Mouse (Mus musculus) embryonic facial prominence, embryonic 14.5 days (tissue): ENCODE measurements at regions not wholly inside any gene's neighbourhood (a gene's known extent, or its start where the extent isn't known, plus 50 kb on each side); places are given as distances from the start of the nearest gene placed in this dataset.
A peak's percentile ranks its signal among the peaks of the same experiment; 100 is the strongest.
"Not testable (repeated sequence)": the region's sequence is repeated elsewhere in the genome, so short reads cannot be mapped to it uniquely, and the experiment has no call there.

Experiments used
- ATAC-seq: fragments of 200-750 bp; cut with Nextera tagmentation; 2 replicates; pipeline ENCODE4 v1.8.0; 2017; ENCODE audit warnings: low read depth, moderate number of reproducible peaks, moderate TSS enrichment
- DNase-seq: peaks from one replicate; pipeline ENCODE4 v3.0.0-alpha.2; 2015; ENCODE audit warnings: low spot score
- H3K27ac ChIP-seq: fragments of 300-500 bp; sonication (generic); replicated peaks from 2 replicates; pipeline ENCODE4 v1.5.1; 2014; ENCODE audit warnings: low read depth, mild to moderate bottlenecking, low read length, moderate library complexity
- H3K27me3 ChIP-seq: fragments of 300-500 bp; sonication (generic); replicated peaks from 2 replicates; pipeline ENCODE4 v1.6.1; 2014; ENCODE audit warnings: low read length; ENCODE audit not compliant: control insufficient read depth, insufficient read depth
- H3K36me3 ChIP-seq: fragments of 300-500 bp; sonication (generic); 2 replicates; pipeline ENCODE4 v1.6.1; 2014; ENCODE audit warnings: low read length, mixed read lengths; ENCODE audit not compliant: control insufficient read depth, insufficient read depth
- H3K4me1 ChIP-seq: fragments of 300-500 bp; sonication (generic); 2 replicates; pipeline ENCODE4 v1.6.1; 2014; ENCODE audit warnings: antibody characterized with exemption, low read length; ENCODE audit not compliant: control insufficient read depth, insufficient read depth
- H3K4me2 ChIP-seq: fragments of 300-500 bp; sonication (generic); 2 replicates; pipeline ENCODE4 v1.6.1; 2014; ENCODE audit warnings: low read depth, mild to moderate bottlenecking, low read length, moderate library complexity, mixed read lengths
- H3K4me3 ChIP-seq: fragments of 300-500 bp; sonication (generic); 2 replicates; pipeline ENCODE4 v1.5.1; 2014; ENCODE audit warnings: low read depth, mild to moderate bottlenecking, low read length
- H3K9ac ChIP-seq: fragments of 300-500 bp; sonication (generic); 2 replicates; pipeline ENCODE4 v1.6.1; 2014; ENCODE audit warnings: low read depth, mild to moderate bottlenecking, low read length, moderate library complexity, mixed read lengths
- H3K9me3 ChIP-seq: fragments of 300-500 bp; sonication (generic); 2 replicates; pipeline ENCODE4 v1.6.1; 2016; ENCODE audit warnings: low read length; ENCODE audit not compliant: control insufficient read depth
- WGBS: fragments of 180-500 bp; shearing (Covaris S2); extraction: QIAGEN DNeasy Blood & Tissue Kit; methylation state at CpG from one replicate; pipeline ENCODE4 v1.1.7; 2014; 5-methylcytosine and 5-hydroxymethylcytosine counted together

- ATAC-seq = no peak
- no peak for DNase-seq
- no peak overlapping the region for H3K27ac ChIP-seq
- no peaks in the 10 kb centered on the region for H3K4me1 ChIP-seq
- H3K4me2 ChIP-seq = no peak overlapping the region
- no peak overlapping the region for H3K9ac ChIP-seq
- no peaks in the 10 kb centered on the region for H3K36me3 ChIP-seq
- WGBS = 89% methylated on average over 1 of the region's 1 CpGs
- no peak overlapping the region for H3K4me3 ChIP-seq
- H3K9me3 ChIP-seq = no peaks in the 10 kb centered on the region
- no peaks in the 10 kb centered on the region for H3K27me3 ChIP-seq
Observed at GRCm38 (mm10) chr13:7967886-7968285, 234.8 kb upstream of the Adarb2 start.

DNA sequence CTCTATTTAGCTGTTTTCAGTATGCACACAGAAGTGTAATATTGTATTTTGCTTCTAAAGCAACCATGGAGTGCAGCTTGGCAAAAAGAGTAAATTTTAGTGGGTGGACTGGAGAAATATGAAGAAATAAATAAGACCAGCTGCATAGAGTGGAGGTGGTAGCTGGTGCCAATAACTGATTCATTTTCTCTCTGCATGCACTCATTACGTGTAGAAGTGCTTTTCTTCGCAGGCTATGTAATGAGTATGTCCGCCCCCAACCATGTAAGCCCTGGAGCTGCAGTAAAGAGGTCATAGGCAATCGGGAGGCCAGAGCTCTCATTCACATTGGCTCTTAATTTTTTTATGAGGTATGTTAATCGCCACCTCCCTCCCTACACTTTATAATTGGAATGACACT lies 208.5 kb upstream of the Adarb2 start:
- WGBS = 79% methylated on average over 5 of the region's 5 CpGs
- H3K9ac ChIP-seq = no peak overlapping the region
- H3K4me1 ChIP-seq = no peaks in the 10 kb centered on the region
- H3K27me3 ChIP-seq = no peaks in the 10 kb centered on the region
- H3K27ac ChIP-seq = no peak overlapping the region
- H3K4me3 ChIP-seq = no peak overlapping the region
- DNase-seq = peak; percentile 0
- H3K36me3 ChIP-seq = no peaks in the 10 kb centered on the region
- H3K9me3 ChIP-seq = no peaks in the 10 kb centered on the region
- no peak for ATAC-seq
- no peak overlapping the region for H3K4me2 ChIP-seq

GRCm38 (mm10) chr13:8030096-8030495 lies 172.6 kb upstream of the Adarb2 start:
- H3K4me3 ChIP-seq, H3K36me3 ChIP-seq, H3K9me3 ChIP-seq, DNase-seq, H3K27me3 ChIP-seq, H3K4me1 ChIP-seq, ATAC-seq, H3K9ac ChIP-seq, H3K27ac ChIP-seq, H3K4me2 ChIP-seq: not testable (repeated sequence)
- 60% methylated on average over 4 of the region's 4 CpGs for WGBS

GRCm38 (mm10) chr13:8050930-8051495 lies 151.7 kb upstream of the Adarb2 start:
- no peak overlapping the region for H3K27ac ChIP-seq
- H3K9ac ChIP-seq = no peak overlapping the region
- no peaks in the 10 kb centered on the region for H3K27me3 ChIP-seq
- no peaks in the 10 kb centered on the region for H3K9me3 ChIP-seq
- no peaks in the 10 kb centered on the region for H3K36me3 ChIP-seq
- H3K4me3 ChIP-seq = no peak overlapping the region
- no peak overlapping the region for H3K4me2 ChIP-seq
- H3K4me1 ChIP-seq = no peaks in the 10 kb centered on the region
- ATAC-seq (no peak), DNase-seq (no peak)
- WGBS = 66% methylated on average over 3 of the region's 3 CpGs

- H3K4me2 ChIP-seq = no peak overlapping the region
- H3K36me3 ChIP-seq = no peaks in the 10 kb centered on the region
- DNase-seq (peak; percentile 45), ATAC-seq (peak; percentile 26; the same call in 1 of the 2 replicates)
- WGBS = 43% methylated on average over 4 of the region's 4 CpGs
- H3K4me1 ChIP-seq = no peaks in the 10 kb centered on the region
- H3K27ac ChIP-seq = no peak overlapping the region
- no peaks in the 10 kb centered on the region for H3K9me3 ChIP-seq
- no peaks in the 10 kb centered on the region for H3K27me3 ChIP-seq
- H3K4me3 ChIP-seq = no peak overlapping the region
- no peak overlapping the region for H3K9ac ChIP-seq
Observed at GRCm38 (mm10) chr13:8056122-8056818, 146.4 kb upstream of the Adarb2 start.

DNA sequence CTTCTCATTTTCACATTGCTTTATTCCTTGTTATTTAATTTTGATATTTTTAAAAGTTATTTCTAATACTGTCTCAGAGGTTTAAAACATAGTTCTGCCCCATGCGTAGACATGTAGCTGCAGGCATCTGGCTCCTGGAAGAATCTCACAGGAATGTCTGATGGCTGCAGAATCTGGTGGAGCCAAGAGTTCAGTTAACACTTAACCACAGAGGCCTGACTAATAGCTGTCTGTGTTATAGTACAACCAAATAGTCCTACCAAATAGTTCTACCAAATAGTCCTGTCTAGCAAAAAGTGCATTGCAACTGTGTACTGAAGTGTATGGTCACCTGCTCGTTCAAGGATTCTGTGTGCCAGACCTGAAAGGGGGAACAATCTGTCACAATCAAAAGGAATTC lies 115.5 kb upstream of the Adarb2 start:
- 76% methylated on average over 2 of the region's 2 CpGs for WGBS
- Histone ChIP-seq H3K9ac (no peak overlapping the region), H3K27ac (no peak overlapping the region), H3K4me3 (no peak overlapping the region), H3K4me2 (no peak overlapping the region), H3K4me1 (no peaks in the 10 kb centered on the region), H3K36me3 (no peaks in the 10 kb centered on the region), H3K9me3 (no peaks in the 10 kb centered on the region), H3K27me3 (no peaks in the 10 kb centered on the region)
- no peak for ATAC-seq
- DNase-seq = no peak

GRCm38 (mm10) chr13:8089519-8089918 lies 113.1 kb upstream of the Adarb2 start:
- H3K27ac ChIP-seq = no peak overlapping the region
- no peak overlapping the region for H3K9ac ChIP-seq
- no peaks in the 10 kb centered on the region for H3K27me3 ChIP-seq
- H3K4me3 ChIP-seq = no peak overlapping the region
- no peak for ATAC-seq
- 64% methylated on average over 4 of the region's 4 CpGs for WGBS
- no peaks in the 10 kb centered on the region for H3K4me1 ChIP-seq
- DNase-seq = no peak
- no peak overlapping the region for H3K4me2 ChIP-seq
- no peaks in the 10 kb centered on the region for H3K36me3 ChIP-seq
- H3K9me3 ChIP-seq = no peaks in the 10 kb centered on the region

DNA sequence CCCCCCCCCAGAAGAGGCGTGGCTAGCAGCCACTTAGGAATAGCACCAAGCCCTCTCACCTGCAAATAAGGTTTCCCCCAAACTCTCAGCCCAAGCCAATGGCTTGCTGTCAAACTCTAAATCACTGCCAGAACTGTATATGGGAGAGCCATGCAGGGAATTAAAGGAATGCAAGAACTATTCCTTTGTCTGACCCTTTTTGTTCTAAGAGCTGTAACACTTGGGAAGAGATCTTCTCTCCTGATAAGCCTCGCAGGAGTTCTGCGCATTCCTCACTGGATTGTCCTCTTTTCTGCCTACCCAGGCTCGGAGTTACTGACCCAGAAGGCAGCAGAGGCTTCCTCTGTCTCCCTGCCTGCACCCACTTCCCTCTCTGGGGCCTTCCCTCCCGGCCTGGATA lies 94.0 kb upstream of the Adarb2 start:
- H3K36me3 ChIP-seq = no peaks in the 10 kb centered on the region
- 25% methylated on average over 5 of the region's 5 CpGs for WGBS
- no peak overlapping the region for H3K9ac ChIP-seq
- DNase-seq (no peak), ATAC-seq (no peak)
- no peak overlapping the region for H3K4me2 ChIP-seq
- H3K27ac ChIP-seq = no peak overlapping the region
- no peaks in the 10 kb centered on the region for H3K9me3 ChIP-seq
- H3K4me1 ChIP-seq = no peaks in the 10 kb centered on the region
- H3K4me3 ChIP-seq = no peak overlapping the region
- no peaks in the 10 kb centered on the region for H3K27me3 ChIP-seq

DNA sequence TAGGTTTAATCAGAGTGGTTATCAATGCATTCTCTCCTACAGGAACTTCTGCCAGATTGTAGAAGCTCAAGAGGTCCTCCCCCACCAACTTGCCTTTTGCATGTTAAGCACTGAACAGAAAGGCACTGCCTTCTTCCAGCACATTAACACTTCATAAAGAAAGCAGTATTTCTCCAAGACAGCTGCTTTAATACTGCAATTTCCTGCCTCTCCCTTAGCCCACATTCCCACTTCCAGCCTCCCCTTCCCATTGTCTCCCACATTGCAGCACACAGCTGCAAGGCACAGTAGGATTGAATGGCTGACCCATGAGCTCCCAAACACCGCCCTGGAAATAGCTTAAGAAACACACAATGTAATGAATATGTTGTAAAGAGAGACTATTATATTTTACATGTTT lies 89.7 kb upstream of the Adarb2 start:
- DNase-seq = no peak
- Histone ChIP-seq H3K36me3 (no peaks in the 10 kb centered on the region), H3K27me3 (no peaks in the 10 kb centered on the region), H3K4me1 (no peaks in the 10 kb centered on the region), H3K9me3 (no peaks in the 10 kb centered on the region), H3K4me3 (no peak overlapping the region), H3K4me2 (no peak overlapping the region), H3K9ac (no peak overlapping the region), H3K27ac (no peak overlapping the region)
- no peak for ATAC-seq
- 75% methylated on average over 1 of the region's 1 CpGs for WGBS
